Mouse (Mus musculus) left cerebral cortex, adult 9 months (tissue): ENCODE results near the gene Nfasc.

Experiments
- DNase-seq, 2 experiments: peaks; one replicate each; pipeline ENCODE4 v3.0.0; 2022; ENCODE audit warnings: low spot score in 2 of 2

The Nfasc gene

DNA sequence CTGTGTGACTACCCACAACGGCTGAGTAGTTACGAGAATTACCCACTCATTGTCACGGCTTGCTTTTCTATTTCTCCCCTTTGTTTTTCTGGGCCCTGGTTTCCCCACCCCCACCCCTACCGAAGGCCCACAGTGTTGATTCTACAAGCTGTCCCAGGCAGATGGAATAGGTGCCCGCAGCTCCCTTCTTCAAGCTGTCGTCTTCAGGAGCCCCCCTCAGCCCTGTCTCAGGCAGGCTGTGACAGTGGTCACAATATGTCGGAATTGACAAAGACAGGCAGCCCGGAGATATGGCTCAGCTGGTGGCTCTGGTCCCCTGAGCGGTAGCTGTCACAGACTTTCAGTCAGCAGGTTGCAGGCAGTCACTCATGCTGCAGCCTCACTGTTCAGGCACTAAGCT is 90.9 kb downstream of the Nfasc start:
- DNase-seq: no peak

DNA sequence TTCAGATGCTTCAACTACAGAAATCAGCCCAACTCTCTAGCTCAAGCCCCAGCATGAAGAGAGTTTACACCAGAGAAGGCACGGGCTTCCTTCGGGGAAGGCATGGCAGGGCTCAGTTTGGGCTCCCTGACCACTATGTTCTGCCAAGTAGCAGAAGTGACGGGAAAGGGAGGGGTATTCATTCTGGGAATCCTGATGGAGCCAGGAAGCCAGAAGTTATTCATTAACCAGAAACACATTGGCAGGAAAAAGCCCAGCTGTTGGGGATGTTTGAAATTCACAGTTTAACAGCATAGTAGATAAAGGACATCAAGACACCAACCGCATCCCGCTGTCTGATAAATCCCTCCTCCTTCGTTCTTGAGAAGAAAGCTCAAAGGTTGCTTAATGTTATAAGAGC is 93.6 kb downstream of the Nfasc start:
- no peak for DNase-seq

DNA sequence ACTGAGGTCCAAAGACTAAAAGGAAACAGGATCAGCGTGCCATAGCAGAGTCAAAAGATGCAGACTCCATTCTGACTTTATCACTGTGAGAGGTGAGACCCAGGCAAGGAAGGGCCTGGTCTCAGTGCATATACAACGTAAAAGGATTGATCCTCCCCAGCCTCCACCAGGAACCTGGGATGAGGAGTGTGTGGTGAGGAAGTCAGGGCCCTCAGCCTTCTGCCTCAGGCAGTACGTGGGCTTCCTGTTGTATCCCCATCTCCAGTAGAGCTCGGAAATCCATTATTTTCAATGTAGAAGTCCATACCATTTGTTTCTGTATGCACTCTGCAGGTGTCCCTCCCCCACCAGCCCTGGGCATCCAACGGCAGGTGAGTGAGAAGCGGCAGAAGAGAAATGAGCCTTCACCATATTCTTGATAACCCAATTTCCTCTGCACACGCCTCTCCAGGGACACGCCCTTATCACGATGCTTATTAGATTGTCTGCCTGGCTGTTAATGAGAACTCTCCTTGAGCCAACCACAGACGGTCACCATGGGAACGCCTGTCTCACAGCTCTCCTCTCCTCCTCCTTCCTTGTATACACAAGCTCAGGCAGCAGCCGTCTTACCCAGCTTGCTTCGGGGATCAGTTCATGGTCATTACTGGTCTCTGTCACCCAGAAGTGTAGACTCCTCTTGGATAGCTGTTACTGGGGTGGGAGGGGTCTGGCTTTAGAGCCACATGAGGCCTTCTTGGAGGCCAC is 100.4 kb downstream of the Nfasc start:
- peak; percentile 44 to 60 for DNase-seq

- DNase-seq: peak in 1 of 2 experiments; percentile 62
These were observed 101.3 kb downstream of the Nfasc start for GRCm38 (mm10) chr1:132640256-132640655.

DNA sequence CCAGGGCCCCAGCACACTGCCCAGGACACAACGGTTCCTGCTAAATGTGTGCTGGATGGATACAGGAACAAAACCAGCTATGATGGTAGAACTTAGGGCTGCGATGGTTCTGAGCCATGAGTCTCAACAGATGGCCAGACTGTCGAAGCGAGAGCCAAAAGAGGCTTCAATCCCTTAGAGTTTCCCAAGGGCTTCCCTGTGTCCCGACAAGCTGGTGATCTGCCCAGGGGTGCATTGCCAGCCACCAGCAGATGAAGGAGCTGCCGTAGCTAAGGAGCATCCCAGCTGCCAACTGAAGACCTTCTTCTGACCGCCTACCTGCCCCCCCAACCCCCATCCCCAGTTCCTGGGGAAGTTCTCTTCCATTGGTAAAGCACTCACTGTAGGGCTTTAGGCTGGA is 104.3 kb downstream of the Nfasc start:
- DNase-seq: no peak

DNA sequence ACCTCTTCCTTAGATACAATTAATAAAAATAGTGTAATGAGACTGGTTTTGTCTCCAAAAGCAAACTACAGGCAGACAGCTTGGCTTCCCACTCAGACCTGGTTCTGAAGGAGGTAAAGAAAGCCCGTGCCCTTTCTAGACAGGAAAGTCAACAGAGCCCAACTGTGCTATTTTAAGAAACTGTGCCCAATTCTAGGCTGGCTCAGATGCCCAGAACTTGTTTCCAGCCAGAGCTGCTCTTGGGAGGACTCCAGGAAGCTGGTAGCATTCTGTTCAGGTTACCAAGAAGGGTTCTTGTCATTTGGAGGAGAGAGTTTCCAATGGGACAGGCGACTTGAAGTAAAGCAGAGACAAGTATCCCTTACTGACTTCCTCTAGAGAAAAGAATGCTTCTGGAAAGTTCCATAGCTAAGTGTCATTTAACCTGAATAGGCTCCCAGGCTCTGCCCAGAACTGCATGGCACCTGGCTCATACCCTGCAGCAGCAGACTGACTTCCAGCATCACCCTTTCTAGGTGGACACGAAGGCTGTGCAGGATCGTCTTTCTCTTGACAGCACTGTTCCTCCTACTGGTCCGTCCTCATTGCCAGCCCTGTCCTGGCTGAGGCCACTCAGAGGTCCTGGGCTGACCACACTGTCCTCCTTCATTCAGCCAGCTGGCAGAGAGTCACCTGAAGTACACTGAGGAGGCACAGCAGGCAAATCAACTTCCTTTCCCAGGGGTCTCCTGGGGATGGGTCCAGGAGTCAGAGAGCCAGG is 111.8 kb downstream of the Nfasc start:
- peak in 1 of 2 experiments; percentile 62 for DNase-seq

GRCm38 (mm10) chr1:132628599-132628998 is 113.0 kb downstream of the Nfasc start:
- no peak for DNase-seq

GRCm38 (mm10) chr1:132628183-132628582 is 113.4 kb downstream of the Nfasc start:
- DNase-seq: no peak

DNA sequence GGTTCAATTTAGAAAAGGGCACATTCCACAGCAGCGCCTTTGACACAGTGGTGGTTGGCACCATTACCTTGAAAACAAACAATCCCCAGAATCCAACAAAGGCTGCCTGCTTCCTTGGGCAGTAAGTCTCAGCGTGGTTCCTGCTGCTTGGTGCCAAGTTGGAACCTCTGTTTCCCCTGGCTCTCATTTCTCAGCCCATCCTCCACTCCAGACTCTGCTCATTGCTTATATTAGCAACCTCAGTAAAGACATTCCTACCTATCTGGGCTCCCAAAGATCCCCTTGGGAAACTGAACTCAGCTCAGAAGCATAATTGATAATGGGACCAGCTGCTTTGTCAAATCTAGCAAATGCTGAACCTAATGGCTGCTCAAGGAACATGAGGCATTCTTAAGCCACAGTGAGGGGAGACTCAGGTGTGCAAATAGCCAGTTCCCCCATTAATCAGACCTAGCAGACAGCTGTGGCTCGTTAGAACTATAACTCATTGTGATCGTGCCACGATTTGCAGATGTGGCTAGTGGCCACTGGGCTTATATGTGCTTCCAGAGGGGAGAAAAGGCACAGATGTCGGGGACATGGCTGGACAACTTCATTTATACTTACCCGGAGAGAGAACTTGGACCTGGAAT is 115.4 kb downstream of the Nfasc start:
- DNase-seq: no peak

DNA sequence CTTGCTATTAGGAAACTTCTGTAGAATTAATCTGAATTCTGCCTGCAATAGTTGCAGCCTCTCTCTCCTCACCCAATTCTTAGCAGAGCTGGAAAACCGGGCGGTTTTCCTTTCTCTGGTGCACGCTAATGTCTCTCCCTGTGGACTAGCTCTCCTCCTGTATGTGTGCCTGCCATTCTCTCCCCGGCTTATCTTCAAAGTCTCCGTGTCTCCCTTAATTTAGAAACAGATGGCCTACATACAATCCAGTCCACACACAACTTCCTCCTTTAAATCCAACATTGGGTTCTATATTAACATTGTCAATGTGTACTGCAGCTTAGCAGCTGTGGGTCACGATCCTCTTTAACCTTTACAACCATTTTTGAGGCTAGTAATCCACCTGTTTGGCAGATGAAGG is 116.6 kb downstream of the Nfasc start:
- no peak for DNase-seq

GRCm38 (mm10) chr1:132624466-132624865 is 117.1 kb downstream of the Nfasc start:
- DNase-seq: no peak

- no peak for DNase-seq
These were observed 117.8 kb downstream of the Nfasc start for GRCm38 (mm10) chr1:132623641-132624336.

DNA sequence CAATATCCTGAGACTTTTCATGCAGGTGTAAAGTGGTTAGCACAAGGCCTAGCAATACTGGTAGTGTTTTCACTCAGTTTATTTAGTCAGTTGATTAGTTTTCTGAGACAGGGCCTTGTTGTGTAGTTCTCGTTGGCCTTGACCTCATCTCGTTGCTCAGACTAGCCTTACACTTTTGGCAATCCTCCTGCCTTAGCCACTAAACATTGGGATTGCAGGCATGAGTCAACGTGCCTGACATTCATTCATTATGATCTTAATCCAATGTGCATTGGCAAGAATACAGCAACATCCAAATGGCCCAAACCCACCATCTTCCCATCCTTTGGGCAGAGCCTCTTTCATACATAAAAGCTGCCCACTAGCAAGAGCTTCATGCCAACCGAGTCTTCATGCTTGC is 129.5 kb downstream of the Nfasc start:
- DNase-seq: no peak

DNA sequence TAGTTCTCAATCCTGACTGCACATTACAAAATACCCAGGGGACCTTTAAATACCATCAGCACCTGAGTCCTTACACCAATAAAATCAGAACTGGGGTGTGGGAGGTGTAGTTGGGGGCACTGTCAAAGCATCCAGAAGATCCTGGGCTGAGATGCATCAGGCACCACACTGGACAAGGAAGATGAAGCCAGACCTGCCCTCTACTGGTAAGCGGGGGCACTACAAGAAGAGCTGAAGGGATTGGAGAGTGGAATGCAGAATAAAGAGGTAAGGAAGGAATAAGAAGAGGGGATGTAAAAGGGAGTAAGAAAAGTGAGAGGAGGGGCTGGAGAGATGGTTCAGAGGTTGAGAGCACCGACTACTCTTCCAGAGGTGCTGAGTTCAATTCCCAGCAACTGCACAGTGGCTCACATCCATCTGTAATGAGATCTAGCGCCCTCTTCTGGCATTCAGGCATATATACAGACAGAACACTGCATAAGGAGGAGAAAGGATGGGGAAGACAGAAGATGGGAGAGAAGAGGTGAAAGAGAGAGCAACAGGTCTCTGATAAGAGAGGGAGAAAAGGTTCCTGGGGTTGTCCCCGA is 132.5 kb downstream of the Nfasc start:
- peak in 1 of 2 experiments; percentile 77 for DNase-seq

DNA sequence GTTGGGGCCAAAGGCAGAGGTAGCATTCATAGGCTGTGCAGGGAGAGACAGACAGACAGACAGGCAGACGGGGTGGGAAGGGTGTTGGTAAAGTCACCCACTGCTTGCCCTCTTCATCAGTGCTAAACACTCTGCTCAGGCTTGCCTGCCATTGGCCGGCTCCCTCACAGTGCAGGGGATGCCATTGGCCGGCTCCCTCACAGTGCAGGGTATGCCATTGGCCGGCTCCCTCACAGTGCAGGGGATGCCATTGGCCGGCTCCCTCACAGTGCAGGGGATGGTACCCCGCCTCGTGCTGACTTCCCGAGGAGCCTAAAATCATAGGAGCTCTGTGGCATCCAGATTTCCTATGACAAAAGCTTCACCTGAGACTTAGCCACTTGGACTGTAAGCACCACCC is 139.4 kb downstream of the Nfasc start:
- no peak for DNase-seq

- DNase-seq: no peak
These were observed 143.6 kb downstream of the Nfasc start for GRCm38 (mm10) chr1:132598024-132598423.

GRCm38 (mm10) chr1:132595741-132596140 is 145.9 kb downstream of the Nfasc start:
- DNase-seq: no peak

- peak in 1 of 2 experiments; percentile 84 for DNase-seq
These were observed 147.0 kb downstream of the Nfasc start for GRCm38 (mm10) chr1:132594587-132594986.

DNA sequence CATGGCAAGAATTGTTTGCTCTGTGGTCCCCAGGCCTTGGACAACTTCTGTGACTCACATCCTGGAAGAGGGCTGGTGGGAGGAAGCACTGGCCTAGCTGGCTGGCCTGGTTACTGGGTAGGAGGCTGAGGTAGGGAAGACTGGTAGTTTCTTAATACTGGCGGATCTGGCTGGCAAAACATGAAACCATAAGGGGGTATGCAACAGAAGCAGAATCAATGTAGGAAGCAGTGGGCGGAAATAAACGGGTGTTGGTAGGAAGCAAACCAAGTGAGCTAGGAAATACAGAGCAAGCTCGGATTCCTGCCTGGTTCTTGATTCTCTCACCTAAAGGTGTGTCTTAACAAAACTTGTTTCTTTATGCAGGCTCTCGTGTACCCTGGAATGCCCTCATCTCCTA is 149.5 kb downstream of the Nfasc start:
- DNase-seq: peak in 1 of 2 experiments; percentile 33

GRCm38 (mm10) chr1:132591399-132591930 is 150.1 kb downstream of the Nfasc start:
- no peak for DNase-seq

GRCm38 (mm10) chr1:132586679-132587201 is 154.9 kb downstream of the Nfasc start:
- DNase-seq: no peak
